Mouse (Mus musculus) neural tube, embryonic 15.5 days (tissue): ENCODE measurements at regions not wholly inside any gene's neighbourhood (a gene's known extent, or its start where the extent isn't known, plus 50 kb on each side); places are given as distances from the start of the nearest gene placed in this dataset.

Experiments
- ATAC-seq: fragments of 200-750 bp; cut with Nextera tagmentation; 2 replicates; pipeline ENCODE4 v1.8.0; 2017; ENCODE audit warnings: mild to moderate bottlenecking, moderate TSS enrichment, moderate library complexity; ENCODE audit not compliant: low FRiP score
- H3K27ac ChIP-seq: fragments of 300-500 bp; sonication (generic); replicated peaks from 2 replicates; pipeline ENCODE4 v1.5.1; 2015; ENCODE audit warnings: mild to moderate bottlenecking, inconsistent platforms
- H3K27me3 ChIP-seq: fragments of 300-500 bp; sonication (generic); replicated peaks from 2 replicates; pipeline ENCODE4 v1.6.1; 2015; ENCODE audit warnings: inconsistent platforms
- H3K36me3 ChIP-seq: fragments of 300-500 bp; sonication (generic); 2 replicates; pipeline ENCODE4 v1.6.1; 2015; ENCODE audit warnings: inconsistent platforms
- H3K4me1 ChIP-seq: fragments of 300-500 bp; sonication (generic); 2 replicates; pipeline ENCODE4 v1.6.1; 2015; ENCODE audit warnings: inconsistent platforms
- H3K4me2 ChIP-seq: fragments of 300-500 bp; sonication (generic); 2 replicates; pipeline ENCODE4 v1.6.1; 2015; ENCODE audit warnings: inconsistent platforms, mild to moderate bottlenecking, moderate library complexity
- H3K4me3 ChIP-seq: fragments of 300-500 bp; sonication (generic); replicated peaks from 2 replicates; pipeline ENCODE4 v1.5.1; 2015; ENCODE audit warnings: mild to moderate bottlenecking, inconsistent platforms
- H3K9ac ChIP-seq: fragments of 300-500 bp; sonication (generic); replicated peaks from 2 replicates; pipeline ENCODE4 v1.6.1; 2015; ENCODE audit warnings: mild to moderate bottlenecking, inconsistent platforms
- H3K9me3 ChIP-seq: fragments of 300-500 bp; sonication (generic); replicated peaks from 2 replicates; pipeline ENCODE4 v1.6.1; 2016; ENCODE audit warnings: inconsistent platforms
- WGBS: fragments of 180-500 bp; shearing (Covaris S2); methylation state at CpG from one replicate; pipeline ENCODE4 v1.1.7; 2015; ENCODE audit warnings: mixed read lengths; 5-methylcytosine and 5-hydroxymethylcytosine counted together

DNA sequence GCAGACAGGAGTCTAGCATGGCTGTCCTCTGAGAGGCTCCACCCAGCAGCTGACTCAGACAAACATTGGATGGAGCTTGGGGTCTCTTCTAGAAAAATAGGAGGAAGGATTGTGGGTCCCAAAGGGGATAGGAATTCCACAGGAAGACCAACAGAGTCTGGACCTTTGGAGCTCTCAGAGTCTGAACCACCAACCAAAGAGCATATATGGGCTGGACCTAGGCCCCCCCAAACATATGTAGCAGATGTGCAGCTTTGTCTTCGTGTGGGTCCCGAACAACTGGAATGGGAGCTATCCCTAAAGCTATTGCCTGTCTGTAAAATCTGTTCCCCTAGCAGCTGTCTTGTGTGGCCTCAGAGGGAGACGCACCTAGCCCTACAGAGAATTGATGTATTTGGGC, 50.1 kb upstream of the Cpm start:
- Histone ChIP-seq H3K36me3 (no peaks in the 10 kb centered on the region), H3K27me3 (no peaks in the 10 kb centered on the region), H3K27ac (no peak overlapping the region), H3K4me3 (no peak overlapping the region), H3K9me3 (no peaks in the 10 kb centered on the region), H3K4me2 (no peak overlapping the region), H3K4me1 (peaks cover 15% of the 10 kb centered on the region), H3K9ac (no peak overlapping the region)
- ATAC-seq, result no peak
- 77% methylated on average over 3 of the region's 3 CpGs for WGBS

DNA sequence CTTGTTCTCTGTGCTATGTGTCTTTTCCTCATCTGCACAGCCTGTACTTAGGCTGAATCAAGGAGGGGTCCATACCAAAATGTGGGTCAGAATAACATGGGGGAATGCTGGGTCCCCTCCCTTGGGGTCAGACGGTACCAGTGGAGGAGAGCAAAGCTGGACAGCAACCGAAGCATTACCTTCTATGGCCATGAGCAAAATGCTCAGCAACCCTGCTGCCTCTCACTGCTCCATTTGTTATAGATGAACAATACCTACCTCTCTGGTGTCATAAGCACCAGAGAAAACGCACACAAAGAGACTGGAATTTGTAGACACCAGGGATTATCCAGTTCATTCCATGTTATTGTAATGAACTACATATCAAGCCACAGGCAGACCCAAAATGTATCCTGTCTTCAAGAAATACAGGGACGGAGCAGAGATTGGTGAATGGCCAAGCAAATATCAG, 50.6 kb upstream of the Cpm start:
- Histone ChIP-seq H3K27ac (no peak overlapping the region), H3K4me3 (no peak overlapping the region), H3K27me3 (no peaks in the 10 kb centered on the region), H3K4me2 (no peak overlapping the region), H3K36me3 (no peaks in the 10 kb centered on the region), H3K9ac (no peak overlapping the region), H3K4me1 (peaks cover 11% of the 10 kb centered on the region), H3K9me3 (no peaks in the 10 kb centered on the region)
- WGBS, result 88% methylated on average over 4 of the region's 4 CpGs
- no peak for ATAC-seq

DNA sequence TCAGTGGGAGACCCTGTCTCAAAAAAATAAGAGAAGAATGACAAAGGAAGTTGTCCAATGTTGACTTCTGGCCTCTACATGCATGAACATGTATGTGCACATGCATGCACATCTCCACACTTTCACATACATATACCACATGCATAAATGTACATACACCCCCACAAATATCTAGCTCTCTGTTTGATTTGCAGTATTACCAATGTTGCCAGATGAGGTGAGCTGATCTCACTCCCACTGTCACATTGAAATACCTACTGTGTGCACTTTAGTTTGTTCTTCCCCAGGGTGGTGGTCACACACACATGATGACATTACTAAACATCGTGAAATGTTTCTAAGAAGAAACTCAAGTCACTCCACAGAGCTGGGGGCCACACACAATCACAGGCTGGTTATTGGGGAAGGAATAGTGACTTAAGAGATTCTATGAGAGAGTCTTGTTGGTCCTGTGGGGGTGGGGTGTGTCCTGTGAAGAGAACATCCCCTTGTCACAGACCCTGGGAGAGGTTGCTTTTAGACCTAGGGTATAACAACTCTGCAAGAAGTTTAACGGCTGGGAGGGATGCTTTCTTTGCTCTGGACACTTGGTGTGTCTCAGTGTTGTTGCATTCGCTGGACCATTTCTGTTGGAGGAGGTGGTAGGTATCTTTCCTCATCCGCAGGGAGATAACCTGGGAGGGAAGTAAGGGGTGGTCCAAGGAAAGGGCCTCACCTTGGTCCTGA, 51.2 kb upstream of the Cpm start:
- ATAC-seq, result no peak
- no peaks in the 10 kb centered on the region for H3K27me3 ChIP-seq
- whole genome bisulfite sequencing, result 88% methylated on average over 4 of the region's 4 CpGs
- no peak overlapping the region for H3K4me2 ChIP-seq
- no peaks in the 10 kb centered on the region for H3K9me3 ChIP-seq
- H3K9ac ChIP-seq, result no peak overlapping the region
- H3K36me3 ChIP-seq, result no peaks in the 10 kb centered on the region
- H3K4me1 ChIP-seq, result peaks cover 7% of the 10 kb centered on the region; the same call in 1 of the 2 replicates
- H3K27ac ChIP-seq, result no peak overlapping the region
- no peak overlapping the region for H3K4me3 ChIP-seq

DNA sequence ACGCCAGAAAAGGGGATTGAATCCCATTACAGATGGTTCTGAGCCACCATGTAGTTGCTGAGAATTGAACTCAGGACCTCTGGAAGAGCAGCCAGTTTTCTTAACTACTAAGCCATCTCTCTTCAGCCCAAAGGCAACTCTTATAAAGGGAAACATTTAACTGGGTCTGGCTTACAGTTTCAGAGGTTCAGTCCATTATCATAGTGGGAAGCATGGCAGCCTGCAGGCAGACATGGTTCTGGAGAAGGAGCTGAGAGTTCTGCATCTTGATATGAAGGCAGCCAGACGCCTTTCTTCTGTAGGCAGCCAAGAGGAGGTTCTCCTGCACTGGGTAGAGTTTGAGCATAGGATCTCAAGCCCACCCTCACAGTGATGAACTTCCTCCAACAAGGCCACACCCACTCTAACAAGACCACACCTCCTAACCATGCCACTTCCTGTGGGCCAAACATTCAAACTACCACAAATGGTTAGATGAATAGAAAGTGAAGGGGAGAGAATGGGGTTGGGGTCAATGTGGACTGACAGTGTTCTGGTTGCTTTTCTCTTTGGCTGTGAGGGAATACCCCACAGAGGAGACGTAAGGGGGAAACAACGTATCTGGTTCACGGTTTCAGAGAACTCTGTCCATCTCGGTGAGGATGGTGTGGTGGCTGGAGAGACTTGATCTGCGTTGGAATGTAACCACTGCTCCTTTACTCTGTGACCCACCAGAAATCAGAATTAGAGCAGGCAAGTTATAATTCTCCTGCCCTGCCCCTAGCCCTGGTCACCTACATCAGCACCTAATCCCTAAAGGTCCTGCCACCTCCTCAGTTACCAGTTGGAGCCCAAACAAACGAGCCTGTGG, 52.2 kb upstream of the Cpm start:
- Histone ChIP-seq H3K9me3 (no peaks in the 10 kb centered on the region), H3K36me3 (no peaks in the 10 kb centered on the region), H3K9ac (no peak overlapping the region), H3K4me1 (peaks cover 11% of the 10 kb centered on the region), H3K4me2 (no peak overlapping the region), H3K27me3 (0 out of 2 replicates have a peak, but pooled peaks cover 5% of the 10 kb centered on the region), H3K4me3 (no peak overlapping the region), H3K27ac (no peak overlapping the region)
- 93% methylated on average over 8 of the region's 8 CpGs for WGBS
- no peak for ATAC-seq

DNA sequence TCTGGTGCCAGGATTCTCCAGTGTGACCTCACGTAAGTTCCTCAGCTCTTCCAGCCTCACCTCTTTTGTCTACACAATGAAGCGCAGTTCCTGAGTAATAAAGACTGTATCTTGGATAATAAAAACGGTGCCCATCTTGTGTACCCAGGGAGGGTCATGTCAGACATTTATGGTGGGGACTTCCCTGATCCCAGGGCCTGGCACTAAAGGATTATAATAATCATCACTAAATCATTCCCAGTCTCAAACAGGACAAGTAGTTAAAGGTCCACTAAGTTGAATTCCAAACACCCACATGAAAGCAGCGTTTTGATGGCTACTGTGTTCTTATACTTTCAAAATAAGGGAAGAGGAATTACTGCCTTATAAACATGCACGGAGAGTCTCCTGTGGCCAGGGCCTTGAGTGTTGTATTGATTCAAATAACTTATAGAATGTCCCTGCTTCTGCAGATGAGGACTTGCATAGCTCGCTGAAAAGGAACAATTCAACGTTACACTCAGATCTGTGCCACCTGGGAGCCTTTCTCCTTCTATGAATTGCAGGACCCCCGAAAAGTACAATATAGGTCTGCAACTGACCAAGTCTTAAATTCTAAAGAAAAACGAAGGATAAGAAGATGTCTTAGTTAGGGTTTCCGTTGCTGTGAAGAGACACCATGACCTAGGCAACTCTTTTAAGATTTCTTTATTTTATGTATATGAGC, 53.0 kb upstream of the Cpm start:
- Histone ChIP-seq H3K36me3 (no peaks in the 10 kb centered on the region), H3K4me2 (no peak overlapping the region), H3K9me3 (no peaks in the 10 kb centered on the region), H3K4me3 (no peak overlapping the region), H3K9ac (no peak overlapping the region), H3K27ac (no peak overlapping the region), H3K4me1 (peaks cover 19% of the 10 kb centered on the region), H3K27me3 (0 out of 2 replicates have a peak, but pooled peaks cover 6% of the 10 kb centered on the region)
- no peak for ATAC-seq
- 79% methylated on average over 10 of the region's 10 CpGs for WGBS

DNA sequence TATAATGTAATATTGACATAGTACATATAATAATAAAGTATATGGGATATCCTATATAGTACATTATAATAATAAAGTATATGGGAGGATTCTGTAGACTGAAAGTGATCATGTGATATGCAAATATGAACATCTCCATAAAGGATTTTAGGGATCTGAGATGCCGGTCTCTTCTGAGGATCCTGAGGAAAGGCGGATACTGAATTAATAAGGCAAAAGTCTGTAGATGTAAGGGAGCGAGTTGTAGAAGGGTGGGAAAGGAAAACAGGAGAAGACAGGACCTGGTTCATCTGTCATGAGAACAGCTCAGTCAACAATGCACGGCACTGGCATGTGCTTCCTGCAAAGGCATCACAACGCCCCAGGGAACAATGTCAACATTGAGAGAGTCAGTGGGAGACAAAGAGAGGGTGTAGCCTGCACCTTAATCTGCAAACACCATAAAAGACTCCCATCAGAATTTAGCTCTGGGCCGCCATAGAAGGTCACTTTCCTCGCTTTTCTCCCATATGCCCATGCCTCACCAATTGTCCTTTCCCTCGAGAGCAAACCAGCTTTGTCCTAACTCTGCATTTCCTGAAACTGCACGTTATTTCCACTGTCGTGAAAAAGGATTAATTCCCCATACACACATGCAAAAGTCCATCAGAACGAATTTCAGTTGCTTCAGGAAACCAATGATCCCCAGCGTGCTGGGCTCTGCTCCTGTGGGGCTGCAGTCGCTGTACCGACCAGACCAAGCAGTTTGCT, 53.7 kb upstream of the Cpm start:
- Histone ChIP-seq H3K27ac (no peak overlapping the region), H3K9ac (no peak overlapping the region), H3K36me3 (no peaks in the 10 kb centered on the region), H3K4me3 (no peak overlapping the region), H3K4me2 (no peak overlapping the region), H3K9me3 (no peaks in the 10 kb centered on the region), H3K27me3 (0 out of 2 replicates have a peak, but pooled peaks cover 6% of the 10 kb centered on the region), H3K4me1 (peaks cover 25% of the 10 kb centered on the region)
- WGBS, result 41% methylated on average over 14 of the region's 14 CpGs
- ATAC-seq, result no peak

DNA sequence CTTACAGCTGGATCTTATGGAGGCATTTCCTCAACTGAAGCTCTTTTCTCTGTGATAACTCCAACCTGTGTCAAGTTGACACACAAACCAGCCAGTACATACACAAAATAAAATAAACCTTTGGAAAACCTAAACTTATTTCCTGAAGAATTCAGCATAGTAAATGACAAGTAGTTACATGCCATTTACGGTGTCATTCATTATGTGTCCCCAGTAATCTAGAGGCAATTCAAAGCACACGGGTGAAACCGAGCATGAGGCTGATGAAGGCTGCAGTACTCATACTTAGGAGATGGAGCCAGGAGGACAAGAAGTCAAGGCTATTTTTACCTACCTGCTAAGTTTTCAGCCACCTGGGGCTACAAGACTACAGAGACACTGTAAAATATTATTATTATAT, 54.4 kb upstream of the Cpm start:
- Histone ChIP-seq H3K9ac (no peak overlapping the region), H3K27ac (no peak overlapping the region), H3K4me3 (no peak overlapping the region), H3K27me3 (0 out of 2 replicates have a peak, but pooled peaks cover 8% of the 10 kb centered on the region), H3K36me3 (no peaks in the 10 kb centered on the region), H3K4me2 (no peak overlapping the region), H3K9me3 (no peaks in the 10 kb centered on the region), H3K4me1 (peaks cover 25% of the 10 kb centered on the region)
- WGBS, result 74% methylated on average over 3 of the region's 3 CpGs
- no peak for ATAC-seq

DNA sequence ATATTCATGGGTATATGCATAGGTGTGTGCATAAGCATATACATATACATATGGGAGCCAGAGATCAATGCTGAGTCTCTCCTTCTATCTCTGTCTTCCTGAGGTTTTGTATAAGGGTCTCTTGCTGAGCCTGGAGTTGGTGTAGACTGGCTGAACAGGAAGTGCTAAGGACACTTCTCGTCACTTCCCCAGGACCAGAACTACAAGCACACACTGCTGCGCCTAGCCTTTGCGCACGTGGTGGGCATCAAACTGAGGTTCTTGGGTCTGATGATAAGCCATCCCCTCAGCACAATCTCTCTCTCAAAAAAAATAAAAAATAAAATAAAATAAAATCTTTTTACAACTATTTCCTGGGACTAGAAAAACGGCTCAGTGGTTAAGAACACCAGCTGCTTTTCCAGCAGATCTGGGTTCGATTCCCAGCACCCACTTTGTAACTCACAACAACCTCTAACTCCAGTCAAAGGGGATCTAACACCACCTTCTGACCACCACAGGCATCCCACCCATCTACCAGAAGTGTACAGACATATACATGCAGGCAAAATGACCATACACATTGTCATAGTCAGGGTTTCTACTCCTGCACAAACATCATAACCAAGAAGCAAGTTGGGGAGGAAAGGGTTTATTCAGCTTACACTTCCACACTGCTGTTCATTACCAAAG, 55.1 kb upstream of the Cpm start:
- Histone ChIP-seq H3K4me3 (no peak overlapping the region), H3K27ac (no peak overlapping the region), H3K9ac (no peak overlapping the region), H3K36me3 (no peaks in the 10 kb centered on the region), H3K4me1 (peaks cover 25% of the 10 kb centered on the region), H3K9me3 (no peaks in the 10 kb centered on the region), H3K27me3 (0 out of 2 replicates have a peak, but pooled peaks cover 8% of the 10 kb centered on the region), H3K4me2 (no peak overlapping the region)
- WGBS, result 94% methylated on average over 6 of the region's 6 CpGs
- ATAC-seq, result no peak

DNA sequence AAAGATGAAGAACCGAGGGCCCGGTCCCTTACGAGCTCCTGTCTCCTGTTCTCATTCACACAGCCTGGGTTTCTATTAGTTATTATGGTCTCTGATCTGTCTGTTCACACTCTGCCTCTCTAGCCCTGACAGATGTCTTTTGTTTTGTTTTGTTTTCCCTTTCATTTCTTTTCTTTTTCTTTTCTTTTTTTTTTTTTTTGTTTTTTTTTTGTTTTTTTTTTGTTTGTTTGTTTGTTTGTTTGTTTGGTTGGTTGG, 55.8 kb upstream of the Cpm start:
- 71% methylated on average over 3 of the region's 3 CpGs for WGBS
- no peaks in the 10 kb centered on the region for H3K9me3 ChIP-seq
- H3K9ac ChIP-seq, result no peak overlapping the region

DNA sequence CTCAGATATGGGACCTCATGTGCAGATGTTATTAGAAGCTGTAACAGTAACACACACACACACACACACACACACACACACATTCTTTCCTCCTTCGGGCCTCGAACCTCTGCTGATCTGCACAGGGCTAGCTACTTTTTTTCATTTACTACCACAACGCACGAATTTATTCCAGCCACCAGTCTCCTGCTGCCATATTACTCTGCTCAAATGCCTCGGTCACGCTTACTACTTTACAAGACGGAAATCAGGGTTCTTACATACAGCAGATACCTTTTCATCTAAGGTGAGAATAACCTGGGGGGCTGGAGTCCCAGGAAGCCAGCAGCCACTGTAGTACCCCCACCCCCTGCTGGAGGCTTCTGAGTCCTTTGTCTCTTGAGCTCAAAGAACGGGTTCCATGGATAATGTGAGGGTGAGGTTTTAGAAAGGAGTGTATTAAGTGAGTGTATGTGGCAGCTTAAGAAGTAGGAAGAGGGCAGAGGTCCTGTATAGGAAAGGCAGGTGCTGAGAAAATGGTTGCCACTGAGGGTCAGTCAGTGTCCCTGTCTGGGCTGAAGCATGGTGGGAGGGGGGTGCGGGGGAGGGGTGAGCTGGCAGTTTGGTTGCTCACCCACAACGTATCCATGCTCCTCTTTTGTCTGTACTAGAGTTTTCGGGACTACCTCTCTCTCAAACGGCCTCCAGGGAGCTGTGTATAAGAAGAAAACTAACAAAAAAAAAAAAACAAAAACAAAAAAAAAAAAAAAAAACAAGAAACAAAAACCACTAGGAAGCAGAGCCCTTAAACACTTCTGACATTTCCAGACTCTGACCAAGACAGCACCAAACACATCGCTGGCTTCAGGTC, 56.3 kb upstream of the Cpm start:
- Histone ChIP-seq H3K27ac (no peak overlapping the region), H3K27me3 (0 out of 2 replicates have a peak, but pooled peaks cover 8% of the 10 kb centered on the region), H3K4me2 (no peak overlapping the region), H3K4me1 (peaks cover 25% of the 10 kb centered on the region), H3K4me3 (no peak overlapping the region), H3K36me3 (no peaks in the 10 kb centered on the region), H3K9me3 (no peaks in the 10 kb centered on the region), H3K9ac (no peak overlapping the region)
- ATAC-seq, result no peak
- WGBS, result 48% methylated on average over 13 of the region's 13 CpGs

More for the DNA sequence above, 55.8 kb upstream of the Cpm start:
- no peak overlapping the region for H3K4me2 ChIP-seq
- H3K4me1 ChIP-seq, result peaks cover 25% of the 10 kb centered on the region
- no peak for ATAC-seq
- 0 out of 2 replicates have a peak, but pooled peaks cover 8% of the 10 kb centered on the region for H3K27me3 ChIP-seq
- no peak overlapping the region for H3K27ac ChIP-seq
- no peaks in the 10 kb centered on the region for H3K36me3 ChIP-seq
- no peak overlapping the region for H3K4me3 ChIP-seq
